Mouse (Mus musculus): ENCODE results near the gene Nploc4. TPM values are rescaled to one million over a fixed set of nuclear protein-coding genes. Genes with fewer than 3 reads are reported as not detected.

Nploc4 gene
- polyA plus RNA-seq, 1 experiment from 2014 or later = 37.0 TPM

DNA sequence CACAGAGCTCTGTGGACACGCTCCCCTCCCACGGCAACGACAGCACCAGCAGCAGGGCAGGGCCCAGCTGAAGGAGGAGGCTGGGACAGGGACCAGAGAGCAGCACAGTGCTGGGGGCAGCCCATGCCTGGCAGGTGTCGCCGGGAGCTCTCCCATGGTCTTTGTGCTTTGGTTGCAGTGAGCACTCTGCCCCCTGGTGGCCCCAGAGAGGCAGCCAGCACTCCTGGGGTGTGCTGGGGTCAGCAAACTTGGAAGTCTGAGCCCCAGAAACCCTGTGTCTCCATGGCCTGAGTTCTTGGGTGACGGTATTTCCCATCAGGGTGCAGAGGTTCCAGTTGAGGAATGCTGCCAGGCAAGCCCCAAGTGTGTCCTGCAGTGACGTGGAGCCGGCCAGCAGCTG lies 67.9 kb downstream of the Nploc4 start:
- 32% methylated on average over 8 of the region's 8 CpGs for WGBS
- Histone ChIP-seq H3K9ac (replicated peaks; ENCODE audit: low read depth, low read length) (no peak overlapping the region), H3K4me3 (ENCODE audit: low read depth, low read length) (no peak overlapping the region), H3K36me3 (ENCODE audit: control insufficient read depth, insufficient read depth, low read length) (peaks cover 52% of the 10 kb centered on the region), H3K4me1 (ENCODE audit: control insufficient read depth, insufficient read depth, low read length) (peaks cover 2% of the 10 kb centered on the region; the same call in 1 of the 2 replicates), H3K27ac (ENCODE audit: low read length) (peak overlapping the region; percentile 11; the same call in 1 of the 2 replicates), H3K27me3 (ENCODE audit: control insufficient read depth, insufficient read depth, low read length) (no peaks in the 10 kb centered on the region), H3K9me3 (ENCODE audit: control insufficient read depth, low read depth, low read length) (no peaks in the 10 kb centered on the region), H3K4me2 (replicated peaks; ENCODE audit: low read depth, low read length) (no peak overlapping the region)
- peak; percentile 74 for ATAC-seq (ENCODE audit: insufficient number of reproducible peaks, insufficient read depth, low FRiP score, low read depth)

DNA sequence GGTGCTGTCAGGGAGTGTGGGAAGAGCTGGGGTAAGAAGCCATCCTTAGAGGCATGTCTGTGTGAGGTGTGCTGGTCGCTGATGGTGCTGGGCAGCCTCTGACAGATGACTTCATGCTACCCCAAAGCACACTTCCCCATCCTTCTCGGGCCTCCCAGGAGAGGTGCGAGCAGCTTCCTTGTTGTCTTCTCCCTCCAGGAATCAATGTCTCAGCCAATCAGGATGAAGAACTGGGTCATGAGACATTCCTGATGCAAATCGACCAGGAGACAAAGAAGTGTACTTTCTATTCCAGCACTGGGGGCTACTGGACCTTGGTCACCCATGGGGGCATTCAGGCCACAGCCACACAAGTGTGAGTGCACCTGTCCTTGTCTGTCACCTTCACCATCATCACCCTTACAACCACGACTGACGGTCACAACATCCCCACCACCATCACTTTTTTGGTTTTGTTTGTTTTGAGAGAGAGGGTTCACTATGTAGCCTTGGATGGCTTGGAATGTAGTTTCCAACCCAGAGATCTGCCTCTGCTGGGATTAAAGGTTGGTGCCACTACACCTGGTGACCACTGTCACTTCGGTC lies 71.0 kb downstream of the Nploc4 start:
- 24% methylated on average over 7 of the region's 7 CpGs for WGBS
- Histone ChIP-seq H3K27me3 (ENCODE audit: control insufficient read depth, insufficient read depth, low read length) (no peaks in the 10 kb centered on the region), H3K4me1 (ENCODE audit: control insufficient read depth, insufficient read depth, low read length) (peaks cover 2% of the 10 kb centered on the region; the same call in 1 of the 2 replicates), H3K36me3 (ENCODE audit: control insufficient read depth, insufficient read depth, low read length) (peaks cover 21% of the 10 kb centered on the region; the same call in 1 of the 2 replicates), H3K27ac (ENCODE audit: low read length) (no peak overlapping the region), H3K4me2 (replicated peaks; ENCODE audit: low read depth, low read length) (no peak overlapping the region), H3K9ac (replicated peaks; ENCODE audit: low read depth, low read length) (no peak overlapping the region), H3K9me3 (ENCODE audit: control insufficient read depth, low read depth, low read length) (no peaks in the 10 kb centered on the region), H3K4me3 (ENCODE audit: low read depth, low read length) (no peak overlapping the region)
- no peak for ATAC-seq (ENCODE audit: insufficient number of reproducible peaks, insufficient read depth, low FRiP score, low read depth)

DNA sequence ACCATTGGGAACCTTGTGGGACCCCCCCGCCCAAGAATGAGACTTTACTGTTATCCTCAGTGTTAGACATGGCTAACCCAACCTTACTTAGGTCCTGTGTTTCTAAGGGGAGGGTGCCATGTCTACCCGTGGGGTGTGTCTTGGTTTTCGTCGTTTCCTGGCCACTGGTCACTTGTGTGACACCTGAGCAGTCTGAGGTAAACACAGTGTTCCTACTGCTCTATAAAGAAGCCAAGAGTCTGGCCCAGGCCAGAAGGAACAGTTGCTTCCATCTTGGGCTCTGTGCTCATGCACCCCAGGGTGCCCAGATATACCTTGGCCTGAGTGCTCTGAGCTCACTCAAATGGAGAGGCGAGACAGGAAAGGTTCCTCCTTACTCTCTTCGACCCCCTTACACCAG lies 74.6 kb downstream of the Nploc4 start:
- H3K4me1 ChIP-seq (ENCODE audit: control insufficient read depth, insufficient read depth, low read length) = peaks cover 15% of the 10 kb centered on the region
- H3K27ac ChIP-seq (ENCODE audit: low read length) = no peak overlapping the region
- no peaks in the 10 kb centered on the region for H3K27me3 ChIP-seq (ENCODE audit: control insufficient read depth, insufficient read depth, low read length)
- no peak overlapping the region for H3K4me2 ChIP-seq (replicated peaks; ENCODE audit: low read depth, low read length)
- no peaks in the 10 kb centered on the region for H3K9me3 ChIP-seq (ENCODE audit: control insufficient read depth, low read depth, low read length)
- no peaks in the 10 kb centered on the region; the same call in 1 of the 2 replicates for H3K36me3 ChIP-seq (ENCODE audit: control insufficient read depth, insufficient read depth, low read length)
- no peak overlapping the region for H3K4me3 ChIP-seq (ENCODE audit: low read depth, low read length)
- no peak overlapping the region for H3K9ac ChIP-seq (replicated peaks; ENCODE audit: low read depth, low read length)
- WGBS = 85% methylated on average over 6 of the region's 6 CpGs
- ATAC-seq (ENCODE audit: insufficient number of reproducible peaks, insufficient read depth, low FRiP score, low read depth) = no peak

DNA sequence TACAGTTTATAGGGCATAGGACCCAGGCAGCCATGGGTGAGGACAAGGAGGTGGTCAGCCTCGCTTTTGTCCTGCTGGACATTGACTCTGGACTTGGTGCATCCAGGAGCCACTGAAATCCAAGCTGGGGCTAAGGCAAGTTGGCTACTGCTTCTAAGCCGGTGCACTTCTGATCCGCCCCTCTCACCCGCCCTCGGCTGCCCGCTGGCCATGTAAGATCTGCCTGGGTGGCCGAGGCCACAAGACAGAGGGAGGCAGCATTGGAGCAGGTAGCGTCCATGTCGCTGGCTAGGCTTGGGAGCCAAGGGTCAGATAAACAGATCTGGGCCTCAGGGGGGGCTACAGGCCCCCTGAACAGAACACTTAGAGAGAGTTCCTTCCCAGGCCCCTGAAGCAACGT lies 76.2 kb downstream of the Nploc4 start, which contains the start of gene Fscn2:
Gene Fscn2 (plus strand): TSS at position 240 of the 400 bp plus-strand sequence.
- Histone ChIP-seq H3K36me3 (ENCODE audit: control insufficient read depth, insufficient read depth, low read length) (no peaks in the 10 kb centered on the region), H3K9me3 (ENCODE audit: control insufficient read depth, low read depth, low read length) (no peaks in the 10 kb centered on the region), H3K27ac (ENCODE audit: low read length) (no peak within 1 kb of the TSS), H3K4me2 (replicated peaks; ENCODE audit: low read depth, low read length) (no peak within 1 kb of the TSS), H3K9ac (replicated peaks; ENCODE audit: low read depth, low read length) (no peak within 1 kb of the TSS), H3K4me1 (ENCODE audit: control insufficient read depth, insufficient read depth, low read length) (peaks cover 21% of the 10 kb centered on the region), H3K27me3 (ENCODE audit: control insufficient read depth, insufficient read depth, low read length) (no peaks in the 10 kb centered on the region), H3K4me3 (ENCODE audit: low read depth, low read length) (no peak within 1 kb of the TSS)
- ATAC-seq (ENCODE audit: insufficient number of reproducible peaks, insufficient read depth, low FRiP score, low read depth) = no peak
- WGBS = 58% methylated on average over 10 of the region's 10 CpGs

DNA sequence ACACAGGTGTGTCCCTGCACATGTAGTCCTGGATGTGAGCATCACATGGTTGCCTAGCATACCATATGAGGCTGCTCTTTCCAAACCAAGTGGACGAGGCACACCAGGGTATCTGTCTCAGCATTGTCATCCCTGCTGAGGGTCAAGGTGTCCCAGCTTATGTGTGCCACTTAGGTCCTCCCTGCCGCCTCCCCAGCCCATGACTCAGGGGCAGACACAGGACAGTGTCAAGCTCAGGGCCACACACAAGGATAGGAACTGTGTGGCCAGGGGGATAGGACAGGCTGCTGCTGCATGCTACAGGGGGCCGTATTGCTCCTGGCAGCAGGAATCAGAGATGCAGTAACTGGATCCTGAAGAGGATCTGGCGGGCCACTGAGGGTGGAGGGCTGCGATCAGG lies 76.8 kb downstream of the Nploc4 start:
- H3K27me3 ChIP-seq (ENCODE audit: control insufficient read depth, insufficient read depth, low read length) = no peaks in the 10 kb centered on the region
- no peak overlapping the region for H3K9ac ChIP-seq (replicated peaks; ENCODE audit: low read depth, low read length)
- H3K27ac ChIP-seq (ENCODE audit: low read length) = no peak overlapping the region
- no peak overlapping the region for H3K4me3 ChIP-seq (ENCODE audit: low read depth, low read length)
- peaks cover 21% of the 10 kb centered on the region for H3K4me1 ChIP-seq (ENCODE audit: control insufficient read depth, insufficient read depth, low read length)
- ATAC-seq (ENCODE audit: insufficient number of reproducible peaks, insufficient read depth, low FRiP score, low read depth) = no peak
- H3K36me3 ChIP-seq (ENCODE audit: control insufficient read depth, insufficient read depth, low read length) = no peaks in the 10 kb centered on the region
- H3K4me2 ChIP-seq (replicated peaks; ENCODE audit: low read depth, low read length) = no peak overlapping the region
- WGBS = 83% methylated on average over 5 of the region's 5 CpGs
- H3K9me3 ChIP-seq (ENCODE audit: control insufficient read depth, low read depth, low read length) = no peaks in the 10 kb centered on the region

DNA sequence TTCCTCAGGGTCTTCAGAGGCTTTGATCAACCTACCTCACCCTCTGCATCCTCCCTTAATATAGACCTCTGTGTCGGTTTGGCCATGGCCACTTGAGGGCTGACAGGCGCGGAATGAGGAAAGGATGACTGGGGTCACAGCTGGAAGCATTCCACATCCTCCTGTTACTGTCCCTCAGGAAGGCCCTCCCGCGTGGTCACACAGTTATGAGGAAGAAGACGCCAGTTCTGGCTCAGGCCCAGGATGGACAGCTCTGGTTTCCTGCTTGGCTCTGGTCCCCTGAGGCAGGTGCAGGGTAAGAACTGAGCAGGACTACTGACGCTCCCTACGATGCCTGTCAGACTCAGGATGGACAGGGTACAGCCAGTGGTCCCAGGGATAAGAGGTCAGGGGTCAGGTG lies 77.4 kb downstream of the Nploc4 start:
- H3K4me3 ChIP-seq (ENCODE audit: low read depth, low read length) = no peak overlapping the region
- ATAC-seq (ENCODE audit: insufficient number of reproducible peaks, insufficient read depth, low FRiP score, low read depth) = no peak
- peaks cover 21% of the 10 kb centered on the region for H3K4me1 ChIP-seq (ENCODE audit: control insufficient read depth, insufficient read depth, low read length)
- 53% methylated on average over 8 of the region's 8 CpGs for WGBS
- H3K4me2 ChIP-seq (replicated peaks; ENCODE audit: low read depth, low read length) = no peak overlapping the region
- H3K9me3 ChIP-seq (ENCODE audit: control insufficient read depth, low read depth, low read length) = no peaks in the 10 kb centered on the region
- no peaks in the 10 kb centered on the region for H3K27me3 ChIP-seq (ENCODE audit: control insufficient read depth, insufficient read depth, low read length)
- no peak overlapping the region for H3K27ac ChIP-seq (ENCODE audit: low read length)
- no peak overlapping the region for H3K9ac ChIP-seq (replicated peaks; ENCODE audit: low read depth, low read length)
- H3K36me3 ChIP-seq (ENCODE audit: control insufficient read depth, insufficient read depth, low read length) = no peaks in the 10 kb centered on the region

DNA sequence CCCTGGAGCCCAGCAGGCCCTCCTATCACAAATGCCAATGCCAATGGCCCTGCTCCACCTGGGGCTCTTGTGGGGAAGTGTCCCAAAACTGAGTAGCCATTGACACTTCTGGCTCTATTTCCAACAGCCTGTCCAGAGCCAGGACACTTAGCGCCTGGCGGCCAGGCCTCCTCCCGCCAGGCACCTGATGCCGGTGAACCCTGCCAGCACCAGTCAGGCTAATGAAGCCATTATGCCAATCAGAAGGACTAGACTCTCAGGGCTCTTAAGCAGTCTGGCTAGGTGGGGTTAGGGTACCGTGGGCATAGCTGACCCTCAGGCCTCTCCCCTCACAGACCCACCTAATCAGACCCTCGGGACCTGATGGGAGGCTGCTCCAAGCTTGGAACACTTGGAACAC lies 78.1 kb downstream of the Nploc4 start:
- 82% methylated on average over 6 of the region's 6 CpGs for WGBS
- no peak for ATAC-seq (ENCODE audit: insufficient number of reproducible peaks, insufficient read depth, low FRiP score, low read depth)
- Histone ChIP-seq H3K9me3 (ENCODE audit: control insufficient read depth, low read depth, low read length) (no peaks in the 10 kb centered on the region), H3K27me3 (ENCODE audit: control insufficient read depth, insufficient read depth, low read length) (no peaks in the 10 kb centered on the region), H3K9ac (replicated peaks; ENCODE audit: low read depth, low read length) (no peak overlapping the region), H3K4me3 (ENCODE audit: low read depth, low read length) (no peak overlapping the region), H3K4me2 (replicated peaks; ENCODE audit: low read depth, low read length) (no peak overlapping the region), H3K27ac (ENCODE audit: low read length) (peak overlapping the region; percentile 93; the same call in 1 of the 2 replicates), H3K36me3 (ENCODE audit: control insufficient read depth, insufficient read depth, low read length) (no peaks in the 10 kb centered on the region), H3K4me1 (ENCODE audit: control insufficient read depth, insufficient read depth, low read length) (peaks cover 21% of the 10 kb centered on the region)

DNA sequence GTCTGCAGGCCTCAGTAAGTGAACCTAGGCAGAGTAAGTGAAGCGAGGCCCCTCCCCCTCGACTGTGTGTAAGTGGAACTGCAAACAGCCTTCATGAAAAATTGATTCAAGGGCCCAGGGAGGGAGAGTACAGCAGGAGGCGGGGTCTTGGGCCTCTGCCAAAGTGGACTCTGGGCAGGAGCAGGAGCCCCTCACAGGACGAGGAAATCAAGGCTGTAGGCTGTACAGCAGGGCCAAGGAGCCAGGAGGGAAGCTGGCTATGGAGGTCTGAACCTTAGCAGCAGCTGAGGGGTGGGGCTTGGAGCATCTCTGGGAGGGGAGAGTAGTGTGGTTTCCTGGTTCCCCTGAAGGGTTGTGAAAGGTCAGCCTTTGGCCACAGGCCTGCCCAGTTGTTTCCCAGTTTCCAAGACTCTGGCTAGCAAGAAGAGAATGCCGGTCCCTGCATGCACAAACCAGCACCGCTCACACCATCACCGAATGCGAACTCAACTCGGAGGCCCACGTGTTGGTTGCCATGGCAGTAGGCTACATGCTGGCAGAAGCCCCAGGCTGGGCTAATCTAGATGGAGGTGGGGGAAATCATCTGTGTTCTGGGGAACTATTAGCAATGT lies 79.6 kb downstream of the Nploc4 start:
- Histone ChIP-seq H3K9ac (replicated peaks; ENCODE audit: low read depth, low read length) (no peak overlapping the region), H3K4me3 (ENCODE audit: low read depth, low read length) (no peak overlapping the region), H3K4me2 (replicated peaks; ENCODE audit: low read depth, low read length) (peak overlapping the region; percentile 13; the same call in 1 of the 2 replicates), H3K27ac (ENCODE audit: low read length) (peak overlapping the region; percentile 93), H3K27me3 (ENCODE audit: control insufficient read depth, insufficient read depth, low read length) (no peaks in the 10 kb centered on the region), H3K36me3 (ENCODE audit: control insufficient read depth, insufficient read depth, low read length) (no peaks in the 10 kb centered on the region), H3K9me3 (ENCODE audit: control insufficient read depth, low read depth, low read length) (no peaks in the 10 kb centered on the region), H3K4me1 (ENCODE audit: control insufficient read depth, insufficient read depth, low read length) (peaks cover 31% of the 10 kb centered on the region)
- WGBS = 3% methylated on average over 10 of the region's 10 CpGs
- peak; percentile 78 for ATAC-seq (ENCODE audit: insufficient number of reproducible peaks, insufficient read depth, low FRiP score, low read depth)
